Mouse (Mus musculus): Measurements from ENCODE around the gene Copz1.

- TF ChIP-seq CTCF (conservative IDR thresholded peaks at IDR 0.05; ENCODE audit: low read length) (peak; percentile 23), POU5F1 (IDR thresholded peaks at IDR 0.05; ENCODE audit: borderline replicate concordance, low read length) (no peak)
These were observed 74.8 kb downstream of the Copz1 start for GRCm38 (mm10) chr15:103347275-103347684.

All from E14TG2a.4 (cell line).